Mouse (Mus musculus): Measurements from ENCODE around the gene Iqgap2. TPM values are rescaled to one million over a fixed set of nuclear protein-coding genes. Genes with fewer than 3 reads are reported as not detected.

The Iqgap2 gene
- polyA plus RNA-seq, 1 experiment = 5.7 TPM

- DNase-seq (ENCODE audit: extremely low spot score in 1 of 2, low spot score in 1 of 2) = no peak
Observed at GRCm38 (mm10) chr13:95730491-95730890, 161.2 kb downstream of the Iqgap2 start.

- DNase-seq (ENCODE audit: extremely low spot score in 1 of 2, low spot score in 1 of 2) = peak; percentile 55 to 90
Observed at GRCm38 (mm10) chr13:95719320-95720232, 172.1 kb downstream of the Iqgap2 start.

GRCm38 (mm10) chr13:95715356-95715755 is 176.4 kb downstream of the Iqgap2 start:
- DNase-seq (ENCODE audit: extremely low spot score in 1 of 2, low spot score in 1 of 2) = no peak

- no peak for DNase-seq (ENCODE audit: extremely low spot score in 1 of 2, low spot score in 1 of 2)
Observed at GRCm38 (mm10) chr13:95714271-95714975, 177.3 kb downstream of the Iqgap2 start.

GRCm38 (mm10) chr13:95712570-95713268 is 179.0 kb downstream of the Iqgap2 start:
- DNase-seq (ENCODE audit: extremely low spot score in 1 of 2, low spot score in 1 of 2) = no peak

GRCm38 (mm10) chr13:95712054-95712453 is 179.7 kb downstream of the Iqgap2 start:
- no peak for DNase-seq (ENCODE audit: extremely low spot score in 1 of 2, low spot score in 1 of 2)

- no peak for DNase-seq (ENCODE audit: extremely low spot score in 1 of 2, low spot score in 1 of 2)
Observed at GRCm38 (mm10) chr13:95705589-95705988, 186.1 kb downstream of the Iqgap2 start.

- DNase-seq (ENCODE audit: extremely low spot score in 1 of 2, low spot score in 1 of 2) = no peak
Observed at GRCm38 (mm10) chr13:95703376-95703775, 188.3 kb downstream of the Iqgap2 start.

GRCm38 (mm10) chr13:95697874-95698273 is 193.8 kb downstream of the Iqgap2 start:
- no peak for DNase-seq (ENCODE audit: extremely low spot score in 1 of 2, low spot score in 1 of 2)

- DNase-seq (ENCODE audit: extremely low spot score in 1 of 2, low spot score in 1 of 2) = peak in 1 of 2 experiments; percentile 56
Observed at GRCm38 (mm10) chr13:95696654-95697163, 195.0 kb downstream of the Iqgap2 start, which contains the start of gene F2rl2. F2rl2 (plus strand) TSS chr13:95696853.

- no peak for DNase-seq (ENCODE audit: extremely low spot score in 1 of 2, low spot score in 1 of 2)
Observed at GRCm38 (mm10) chr13:95696120-95696653, 195.5 kb downstream of the Iqgap2 start.

GRCm38 (mm10) chr13:95692201-95692600 is 199.5 kb downstream of the Iqgap2 start:
- DNase-seq (ENCODE audit: extremely low spot score in 1 of 2, low spot score in 1 of 2) = peak in 1 of 2 experiments; percentile 58

GRCm38 (mm10) chr13:95688576-95688975 is 203.1 kb downstream of the Iqgap2 start:
- DNase-seq (ENCODE audit: extremely low spot score in 1 of 2, low spot score in 1 of 2) = no peak

GRCm38 (mm10) chr13:95685736-95686135 is 206.0 kb downstream of the Iqgap2 start:
- DNase-seq (ENCODE audit: extremely low spot score in 1 of 2, low spot score in 1 of 2) = no peak

- no peak for DNase-seq (ENCODE audit: extremely low spot score in 1 of 2, low spot score in 1 of 2)
Observed at GRCm38 (mm10) chr13:95684656-95685244, 207.0 kb downstream of the Iqgap2 start.

GRCm38 (mm10) chr13:95679491-95679941 is 212.2 kb downstream of the Iqgap2 start:
- no peak for DNase-seq (ENCODE audit: extremely low spot score in 1 of 2, low spot score in 1 of 2)

GRCm38 (mm10) chr13:95679078-95679477 is 212.6 kb downstream of the Iqgap2 start:
- no peak for DNase-seq (ENCODE audit: extremely low spot score in 1 of 2, low spot score in 1 of 2)

GRCm38 (mm10) chr13:95672372-95672771 is 219.3 kb downstream of the Iqgap2 start:
- no peak for DNase-seq (ENCODE audit: extremely low spot score in 1 of 2, low spot score in 1 of 2)

GRCm38 (mm10) chr13:95671108-95671897 is 220.4 kb downstream of the Iqgap2 start:
- DNase-seq (ENCODE audit: extremely low spot score in 1 of 2, low spot score in 1 of 2) = no peak
